Mouse (Mus musculus): ENCODE measurements at regions not wholly inside any gene's neighbourhood (a gene's known extent, or its start where the extent isn't known, plus 50 kb on each side); places are given as distances from the start of the nearest gene placed in this dataset.

GRCm38 (mm10) chr8:116064562-116064961 lies 357.0 kb upstream of the Maf start:
- TF ChIP-seq EP300 (IDR thresholded peaks at IDR 0.05; ENCODE audit: low read depth in 1 of 2, low read length in 2 of 2) (no peak), NRF1 (IDR thresholded peaks at IDR 0.05; ENCODE audit: insufficient read depth, low read depth, low read length, poor library complexity, severe bottlenecking) (no peak), POLR2A (IDR thresholded peaks at IDR 0.05; ENCODE audit: control insufficient read depth in 1 of 2, insufficient read depth in 1 of 2, low read depth in 1 of 2, low read length in 2 of 2, poor library complexity in 1 of 2) (no peak), TCF12 (IDR thresholded peaks at IDR 0.05; ENCODE audit: low read depth, low read length) (no peak)

Measured in MEL (cell line).